Mouse (Mus musculus): ENCODE results near the gene Slc6a17. TPM values are rescaled to one million over a fixed set of nuclear protein-coding genes. Genes with fewer than 3 reads are reported as not detected.
A peak's percentile ranks its signal among the peaks of the same experiment; 100 is the strongest.

Gene Slc6a17
- polyA plus RNA-seq, 1 experiment from 2014 or later: 1.7 TPM

- TF ChIP-seq EP300 (optimal IDR thresholded peaks at IDR 0.05) (no peak), CTCF (IDR thresholded peaks at IDR 0.05; ENCODE audit: low read depth) (no peak)
- Histone ChIP-seq H3K27me3 (ENCODE audit: control insufficient read depth, insufficient read depth, low read length) (no peaks in the 10 kb centered on the region), H3K4me1 (replicated peaks; ENCODE audit: control insufficient read depth, insufficient read depth) (no peaks in the 10 kb centered on the region), H3K9me3 (ENCODE audit: control insufficient read depth, low read length) (no peaks in the 10 kb centered on the region), H3K27ac (replicated peaks) (no peak overlapping the region), H3K9ac (ENCODE audit: low read length) (no peak overlapping the region), H3K4me2 (replicated peaks; ENCODE audit: low read depth) (no peak overlapping the region), H3K4me3 (ENCODE audit: low read depth, low read length) (no peak overlapping the region), H3K36me3 (ENCODE audit: control insufficient read depth, insufficient read depth, low read length) (no peaks in the 10 kb centered on the region)
- DNase-seq (ENCODE audit: low spot score): no peak
- no peak for ATAC-seq (ENCODE audit: low FRiP score, low TSS enrichment)
- 65% methylated on average over 13 of the region's 13 CpGs for WGBS
Observed at GRCm38 (mm10) chr3:107496086-107496850, 21.6 kb downstream of the Slc6a17 start.

GRCm38 (mm10) chr3:107495524-107495923 lies 22.3 kb downstream of the Slc6a17 start:
- 92% methylated on average over 6 of the region's 6 CpGs for WGBS
- Histone ChIP-seq H3K4me2 (replicated peaks; ENCODE audit: low read depth) (no peak overlapping the region), H3K36me3 (ENCODE audit: control insufficient read depth, insufficient read depth, low read length) (no peaks in the 10 kb centered on the region), H3K4me1 (replicated peaks; ENCODE audit: control insufficient read depth, insufficient read depth) (no peaks in the 10 kb centered on the region), H3K27me3 (ENCODE audit: control insufficient read depth, insufficient read depth, low read length) (no peaks in the 10 kb centered on the region), H3K27ac (replicated peaks) (no peak overlapping the region), H3K4me3 (ENCODE audit: low read depth, low read length) (no peak overlapping the region), H3K9me3 (ENCODE audit: control insufficient read depth, low read length) (no peaks in the 10 kb centered on the region), H3K9ac (ENCODE audit: low read length) (no peak overlapping the region)
- DNase-seq (ENCODE audit: low spot score) (no peak), ATAC-seq (ENCODE audit: low FRiP score, low TSS enrichment) (no peak)
- TF ChIP-seq CTCF (IDR thresholded peaks at IDR 0.05; ENCODE audit: low read depth) (no peak), EP300 (optimal IDR thresholded peaks at IDR 0.05) (no peak)

GRCm38 (mm10) chr3:107491459-107491858 lies 26.4 kb downstream of the Slc6a17 start:
- Histone ChIP-seq H3K36me3 (ENCODE audit: control insufficient read depth, insufficient read depth, low read length) (no peaks in the 10 kb centered on the region), H3K27me3 (ENCODE audit: control insufficient read depth, insufficient read depth, low read length) (no peaks in the 10 kb centered on the region), H3K27ac (replicated peaks) (peak overlapping the region; percentile 13; the same call in 1 of the 2 replicates), H3K9me3 (ENCODE audit: control insufficient read depth, low read length) (no peaks in the 10 kb centered on the region), H3K4me3 (ENCODE audit: low read depth, low read length) (no peak overlapping the region), H3K9ac (ENCODE audit: low read length) (no peak overlapping the region), H3K4me2 (replicated peaks; ENCODE audit: low read depth) (no peak overlapping the region), H3K4me1 (replicated peaks; ENCODE audit: control insufficient read depth, insufficient read depth) (no peaks in the 10 kb centered on the region)
- WGBS: 21% methylated on average over 6 of the region's 6 CpGs
- peak; percentile 64 for DNase-seq (ENCODE audit: low spot score)
- TF ChIP-seq CTCF (IDR thresholded peaks at IDR 0.05; ENCODE audit: low read depth) (no peak), EP300 (optimal IDR thresholded peaks at IDR 0.05) (no peak)
- ATAC-seq (ENCODE audit: low FRiP score, low TSS enrichment): peak; percentile 35; the same call in 1 of the 2 replicates

- H3K4me1 ChIP-seq (replicated peaks; ENCODE audit: control insufficient read depth, insufficient read depth): no peaks in the 10 kb centered on the region
- ATAC-seq (ENCODE audit: low FRiP score, low TSS enrichment): peak; percentile 82
- no peak overlapping the region for H3K4me2 ChIP-seq (replicated peaks; ENCODE audit: low read depth)
- H3K9me3 ChIP-seq (ENCODE audit: control insufficient read depth, low read length): no peaks in the 10 kb centered on the region
- DNase-seq (ENCODE audit: low spot score): no peak
- peak overlapping the region; percentile 61; the same call in 1 of the 2 replicates for H3K27ac ChIP-seq (replicated peaks)
- no peaks in the 10 kb centered on the region for H3K27me3 ChIP-seq (ENCODE audit: control insufficient read depth, insufficient read depth, low read length)
- H3K9ac ChIP-seq (ENCODE audit: low read length): no peak overlapping the region
- no peak for TF ChIP-seq EP300 (optimal IDR thresholded peaks at IDR 0.05)
- no peak for TF ChIP-seq CTCF (IDR thresholded peaks at IDR 0.05; ENCODE audit: low read depth)
- no peak overlapping the region for H3K4me3 ChIP-seq (ENCODE audit: low read depth, low read length)
- WGBS: 36% methylated on average over 4 of the region's 4 CpGs
- H3K36me3 ChIP-seq (ENCODE audit: control insufficient read depth, insufficient read depth, low read length): no peaks in the 10 kb centered on the region
Observed at GRCm38 (mm10) chr3:107488637-107489036, 29.2 kb downstream of the Slc6a17 start.

GRCm38 (mm10) chr3:107483290-107483689 lies 34.5 kb downstream of the Slc6a17 start:
- no peak for DNase-seq (ENCODE audit: low spot score)
- WGBS: 47% methylated on average over 11 of the region's 11 CpGs
- Histone ChIP-seq H3K9ac (ENCODE audit: low read length) (no peak overlapping the region), H3K27me3 (ENCODE audit: control insufficient read depth, insufficient read depth, low read length) (no peaks in the 10 kb centered on the region), H3K4me3 (ENCODE audit: low read depth, low read length) (no peak overlapping the region), H3K36me3 (ENCODE audit: control insufficient read depth, insufficient read depth, low read length) (no peaks in the 10 kb centered on the region), H3K27ac (replicated peaks) (no peak overlapping the region), H3K4me2 (replicated peaks; ENCODE audit: low read depth) (no peak overlapping the region), H3K9me3 (ENCODE audit: control insufficient read depth, low read length) (no peaks in the 10 kb centered on the region), H3K4me1 (replicated peaks; ENCODE audit: control insufficient read depth, insufficient read depth) (no peaks in the 10 kb centered on the region)
- no peak for TF ChIP-seq EP300 (optimal IDR thresholded peaks at IDR 0.05)
- TF ChIP-seq CTCF (IDR thresholded peaks at IDR 0.05; ENCODE audit: low read depth): peak; percentile 31
- ATAC-seq (ENCODE audit: low FRiP score, low TSS enrichment): no peak

- Histone ChIP-seq H3K36me3 (ENCODE audit: control insufficient read depth, insufficient read depth, low read length) (no peaks in the 10 kb centered on the region), H3K4me3 (ENCODE audit: low read depth, low read length) (no peak overlapping the region), H3K27ac (replicated peaks) (no peak overlapping the region), H3K4me2 (replicated peaks; ENCODE audit: low read depth) (no peak overlapping the region), H3K27me3 (ENCODE audit: control insufficient read depth, insufficient read depth, low read length) (no peaks in the 10 kb centered on the region), H3K4me1 (replicated peaks; ENCODE audit: control insufficient read depth, insufficient read depth) (no peaks in the 10 kb centered on the region), H3K9me3 (ENCODE audit: control insufficient read depth, low read length) (no peaks in the 10 kb centered on the region), H3K9ac (ENCODE audit: low read length) (no peak overlapping the region)
- ATAC-seq (ENCODE audit: low FRiP score, low TSS enrichment): no peak
- TF ChIP-seq CTCF (IDR thresholded peaks at IDR 0.05; ENCODE audit: low read depth) (0 out of 2 replicates have a peak, but pooled peaks have one; percentile 13), EP300 (optimal IDR thresholded peaks at IDR 0.05) (no peak)
- no peak for DNase-seq (ENCODE audit: low spot score)
- WGBS: 37% methylated on average over 3 of the region's 3 CpGs
Observed at GRCm38 (mm10) chr3:107480660-107481059, 37.2 kb downstream of the Slc6a17 start.

All from stomach, postnatal 0 days (tissue).